Mouse (Mus musculus): Measurements from ENCODE around the gene Tekt4. TPM values are rescaled to one million over a fixed set of nuclear protein-coding genes. Genes with fewer than 3 reads are reported as not detected.

Tekt4 gene
- total and polyA plus RNA-seq, 2 experiments, result not detected

DNA sequence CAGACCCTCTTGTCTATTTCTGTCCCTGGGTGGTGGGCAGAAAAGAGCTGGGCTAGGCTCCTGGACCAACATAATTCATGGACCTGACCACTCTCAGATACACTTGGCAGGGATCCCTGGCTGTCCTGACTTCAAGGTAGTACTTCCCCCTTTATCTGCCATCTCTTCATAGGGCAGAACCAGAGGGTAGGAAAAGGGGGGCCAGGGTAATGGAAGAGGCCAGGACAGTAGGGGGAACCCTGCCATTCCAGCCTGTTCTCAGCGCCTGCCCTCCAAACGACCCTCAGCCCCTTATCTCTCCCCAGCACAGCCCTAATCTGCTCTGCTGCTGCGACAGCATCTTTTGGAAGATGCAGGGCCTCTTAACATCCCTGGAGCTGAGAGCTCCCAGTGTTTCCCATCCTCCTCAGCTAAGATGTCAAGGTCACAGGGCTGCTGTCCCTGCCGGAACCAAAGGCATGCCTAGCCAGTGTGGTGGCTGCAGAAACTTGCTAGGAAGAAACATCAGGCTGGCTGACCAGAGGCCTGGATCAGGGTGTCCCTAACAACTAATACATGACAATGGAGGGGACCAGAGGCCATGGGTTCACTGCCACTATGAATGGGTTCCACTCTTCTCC is 9.0 kb downstream of the Tekt4 start:
- no peaks in the 10 kb centered on the region for H3K27me3 ChIP-seq (ENCODE audit: control insufficient read depth, insufficient read depth, low read length)
- no peak overlapping the region for H3K9ac ChIP-seq (ENCODE audit: low read depth, low read length)
- H3K4me1 ChIP-seq (ENCODE audit: control insufficient read depth, insufficient read depth, low read length), result no peaks in the 10 kb centered on the region
- H3K79me2 ChIP-seq (ENCODE audit: control insufficient read depth, insufficient read depth, low read length), result no peaks in the 10 kb centered on the region
- H3K4me3 ChIP-seq (ENCODE audit: insufficient read depth, low read depth, low read length), result no peak overlapping the region
- TF ChIP-seq POLR2A (IDR thresholded peaks at IDR 0.05; ENCODE audit: extremely low read depth, insufficient read depth, low read length), result no peak
- no peak for TF ChIP-seq CTCF (IDR thresholded peaks at IDR 0.05; ENCODE audit: low read depth, low read length)
- WGBS, result 64% methylated on average over 4 of the region's 4 CpGs
- no peaks in the 10 kb centered on the region for H3K36me3 ChIP-seq (ENCODE audit: control insufficient read depth, insufficient read depth, low read length)
- DNase-seq (ENCODE audit: extremely low read depth, low read depth, low spot score), result no peak
- H3K27ac ChIP-seq (replicated peaks; ENCODE audit: insufficient read depth, low read depth, low read length), result no peak overlapping the region

DNA sequence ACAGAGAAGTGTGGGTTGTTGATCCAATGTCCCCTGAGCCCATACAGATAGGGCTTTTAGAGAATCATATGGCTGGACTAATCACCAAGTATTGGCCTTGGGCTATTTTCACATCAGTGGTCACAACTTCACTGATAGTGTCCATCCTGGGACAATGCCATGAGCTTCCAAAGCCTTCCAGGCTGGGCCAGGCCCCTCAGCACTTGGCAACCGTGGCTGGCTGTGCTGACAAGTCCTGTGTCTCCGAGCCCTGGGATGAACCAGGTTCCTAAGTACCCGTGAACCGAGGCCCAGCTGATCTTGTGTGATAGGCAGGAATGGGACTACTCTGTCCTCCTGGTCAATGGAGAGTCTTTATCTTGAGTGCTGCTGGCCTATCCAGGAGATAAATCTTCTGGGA is 9.7 kb downstream of the Tekt4 start:
- no peaks in the 10 kb centered on the region for H3K4me1 ChIP-seq (ENCODE audit: control insufficient read depth, insufficient read depth, low read length)
- TF ChIP-seq CTCF (IDR thresholded peaks at IDR 0.05; ENCODE audit: low read depth, low read length) (no peak), POLR2A (IDR thresholded peaks at IDR 0.05; ENCODE audit: extremely low read depth, insufficient read depth, low read length) (no peak)
- H3K36me3 ChIP-seq (ENCODE audit: control insufficient read depth, insufficient read depth, low read length), result no peaks in the 10 kb centered on the region
- no peak overlapping the region for H3K27ac ChIP-seq (replicated peaks; ENCODE audit: insufficient read depth, low read depth, low read length)
- no peak for DNase-seq (ENCODE audit: extremely low read depth, low read depth, low spot score)
- WGBS, result 89% methylated on average over 4 of the region's 4 CpGs
- H3K27me3 ChIP-seq (ENCODE audit: control insufficient read depth, insufficient read depth, low read length), result no peaks in the 10 kb centered on the region
- H3K9ac ChIP-seq (ENCODE audit: low read depth, low read length), result no peak overlapping the region
- H3K4me3 ChIP-seq (ENCODE audit: insufficient read depth, low read depth, low read length), result no peak overlapping the region
- H3K79me2 ChIP-seq (ENCODE audit: control insufficient read depth, insufficient read depth, low read length), result no peaks in the 10 kb centered on the region

DNA sequence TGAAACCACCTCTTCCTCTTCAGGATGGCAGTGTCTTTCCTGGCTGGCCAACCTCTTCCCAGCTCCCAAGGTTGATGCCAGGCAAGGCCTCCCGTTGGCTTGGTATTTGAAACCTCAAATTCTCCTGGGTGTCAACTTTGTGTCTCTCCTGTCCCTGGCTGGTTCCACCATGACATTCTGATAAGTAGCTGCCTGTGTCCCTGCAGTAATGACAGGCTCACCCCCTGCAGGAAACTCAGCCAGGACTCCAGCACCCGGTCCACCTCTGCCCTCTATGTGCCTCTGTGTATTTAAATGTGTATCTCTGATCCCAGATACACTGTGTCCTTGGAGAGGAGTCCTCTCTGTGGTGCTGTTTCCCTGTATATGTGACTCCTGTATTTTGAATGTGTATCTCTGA is 11.8 kb downstream of the Tekt4 start:
- H3K4me3 ChIP-seq (ENCODE audit: insufficient read depth, low read depth, low read length), result no peak overlapping the region
- H3K36me3 ChIP-seq (ENCODE audit: control insufficient read depth, insufficient read depth, low read length), result no peaks in the 10 kb centered on the region
- WGBS, result 74% methylated on average over 2 of the region's 2 CpGs
- H3K4me1 ChIP-seq (ENCODE audit: control insufficient read depth, insufficient read depth, low read length), result no peaks in the 10 kb centered on the region
- H3K27ac ChIP-seq (replicated peaks; ENCODE audit: insufficient read depth, low read depth, low read length), result no peak overlapping the region
- H3K79me2 ChIP-seq (ENCODE audit: control insufficient read depth, insufficient read depth, low read length), result no peaks in the 10 kb centered on the region
- no peaks in the 10 kb centered on the region for H3K27me3 ChIP-seq (ENCODE audit: control insufficient read depth, insufficient read depth, low read length)
- no peak overlapping the region for H3K9ac ChIP-seq (ENCODE audit: low read depth, low read length)
- DNase-seq (ENCODE audit: extremely low read depth, low read depth, low spot score), result no peak
- TF ChIP-seq POLR2A (IDR thresholded peaks at IDR 0.05; ENCODE audit: extremely low read depth, insufficient read depth, low read length) (no peak), CTCF (IDR thresholded peaks at IDR 0.05; ENCODE audit: low read depth, low read length) (no peak)

DNA sequence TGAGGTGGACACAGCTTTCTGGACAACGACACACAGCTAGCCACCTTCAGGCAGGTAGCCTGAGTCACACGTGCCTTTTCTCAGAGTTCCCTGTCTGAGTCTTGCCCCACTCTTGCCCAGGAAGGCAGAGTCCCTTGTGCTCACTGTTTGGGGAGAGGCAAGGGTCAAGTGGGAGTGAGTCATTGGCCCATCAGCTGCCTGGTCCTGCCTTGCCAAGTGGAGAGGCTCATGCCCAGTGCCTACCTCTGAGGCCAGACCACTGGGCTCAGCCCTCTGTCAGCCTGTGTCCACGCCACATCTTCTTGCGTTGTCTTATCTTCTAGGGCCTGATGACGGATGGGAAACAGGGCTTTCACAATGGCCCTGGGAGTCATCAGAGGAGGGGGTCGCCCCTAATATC is 13.4 kb downstream of the Tekt4 start:
- H3K27ac ChIP-seq (replicated peaks; ENCODE audit: insufficient read depth, low read depth, low read length), result no peak overlapping the region
- DNase-seq (ENCODE audit: extremely low read depth, low read depth, low spot score), result no peak
- H3K4me1 ChIP-seq (ENCODE audit: control insufficient read depth, insufficient read depth, low read length), result no peaks in the 10 kb centered on the region
- H3K4me3 ChIP-seq (ENCODE audit: insufficient read depth, low read depth, low read length), result no peak overlapping the region
- H3K27me3 ChIP-seq (ENCODE audit: control insufficient read depth, insufficient read depth, low read length), result no peaks in the 10 kb centered on the region
- TF ChIP-seq CTCF (IDR thresholded peaks at IDR 0.05; ENCODE audit: low read depth, low read length), result no peak
- no peak for TF ChIP-seq POLR2A (IDR thresholded peaks at IDR 0.05; ENCODE audit: extremely low read depth, insufficient read depth, low read length)
- WGBS, result 68% methylated on average over 6 of the region's 6 CpGs
- no peak overlapping the region for H3K9ac ChIP-seq (ENCODE audit: low read depth, low read length)
- H3K36me3 ChIP-seq (ENCODE audit: control insufficient read depth, insufficient read depth, low read length), result no peaks in the 10 kb centered on the region
- no peaks in the 10 kb centered on the region for H3K79me2 ChIP-seq (ENCODE audit: control insufficient read depth, insufficient read depth, low read length)

DNA sequence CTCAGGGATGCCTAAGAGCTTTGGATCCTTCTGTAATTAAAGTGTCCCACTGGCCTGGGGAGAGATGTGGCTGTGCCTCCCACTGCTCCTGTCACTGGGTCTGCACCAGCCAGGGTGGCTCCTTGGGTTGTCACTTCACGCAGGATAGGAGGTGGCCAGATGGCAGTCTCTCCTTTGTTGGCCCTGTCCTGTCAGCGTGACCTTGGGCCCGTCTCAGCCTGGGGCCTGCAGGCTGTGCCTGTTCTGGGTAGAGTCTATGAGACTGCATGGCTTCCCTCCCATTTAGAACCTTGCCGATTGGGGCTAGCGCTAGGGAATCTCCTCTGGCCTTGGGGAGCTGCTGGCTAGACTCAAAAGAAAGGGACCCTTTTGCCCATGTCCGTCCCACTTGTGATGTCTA is 13.9 kb downstream of the Tekt4 start:
- 75% methylated on average over 6 of the region's 6 CpGs for WGBS
- H3K27me3 ChIP-seq (ENCODE audit: control insufficient read depth, insufficient read depth, low read length), result no peaks in the 10 kb centered on the region
- no peak overlapping the region for H3K9ac ChIP-seq (ENCODE audit: low read depth, low read length)
- no peak overlapping the region for H3K4me3 ChIP-seq (ENCODE audit: insufficient read depth, low read depth, low read length)
- H3K79me2 ChIP-seq (ENCODE audit: control insufficient read depth, insufficient read depth, low read length), result no peaks in the 10 kb centered on the region
- H3K36me3 ChIP-seq (ENCODE audit: control insufficient read depth, insufficient read depth, low read length), result no peaks in the 10 kb centered on the region
- no peak for TF ChIP-seq POLR2A (IDR thresholded peaks at IDR 0.05; ENCODE audit: extremely low read depth, insufficient read depth, low read length)
- no peaks in the 10 kb centered on the region for H3K4me1 ChIP-seq (ENCODE audit: control insufficient read depth, insufficient read depth, low read length)
- H3K27ac ChIP-seq (replicated peaks; ENCODE audit: insufficient read depth, low read depth, low read length), result no peak overlapping the region
- no peak for DNase-seq (ENCODE audit: extremely low read depth, low read depth, low spot score)

DNA sequence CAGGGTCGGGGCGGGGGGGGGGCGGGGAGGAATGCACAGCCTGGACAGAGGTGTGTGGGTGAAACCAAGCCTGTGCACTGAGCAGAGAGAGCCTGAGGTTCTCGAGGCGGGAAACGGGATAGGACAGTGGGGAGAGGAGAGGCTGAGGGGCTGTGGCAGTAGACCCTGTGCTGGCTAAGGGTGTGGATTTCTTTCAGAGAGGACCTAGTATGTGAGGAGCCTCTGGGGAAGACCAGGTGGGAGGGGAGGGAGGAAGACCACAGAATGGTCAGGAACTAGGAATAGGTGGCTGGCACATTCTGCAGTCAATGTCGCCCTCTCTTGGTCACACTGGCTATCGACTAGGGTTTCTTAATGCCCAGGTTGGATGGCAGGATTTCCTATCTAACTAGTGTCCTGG is 15.4 kb downstream of the Tekt4 start:
- peak; percentile 45 for DNase-seq (ENCODE audit: extremely low read depth, low read depth, low spot score)
- Histone ChIP-seq H3K27ac (replicated peaks; ENCODE audit: insufficient read depth, low read depth, low read length) (no peak overlapping the region), H3K27me3 (ENCODE audit: control insufficient read depth, insufficient read depth, low read length) (no peaks in the 10 kb centered on the region), H3K36me3 (ENCODE audit: control insufficient read depth, insufficient read depth, low read length) (no peaks in the 10 kb centered on the region), H3K4me3 (ENCODE audit: insufficient read depth, low read depth, low read length) (no peak overlapping the region), H3K79me2 (ENCODE audit: control insufficient read depth, insufficient read depth, low read length) (no peaks in the 10 kb centered on the region), H3K9ac (ENCODE audit: low read depth, low read length) (no peak overlapping the region), H3K4me1 (ENCODE audit: control insufficient read depth, insufficient read depth, low read length) (no peaks in the 10 kb centered on the region)
- TF ChIP-seq POLR2A (IDR thresholded peaks at IDR 0.05; ENCODE audit: extremely low read depth, insufficient read depth, low read length) (no peak), CTCF (IDR thresholded peaks at IDR 0.05; ENCODE audit: low read depth, low read length) (peak; percentile 75)
- 19% methylated on average over 8 of the region's 8 CpGs for WGBS

All from liver, adult 2 months (tissue).